Mouse (Mus musculus): ENCODE measurements around the gene Tmed1. TPM values are rescaled to one million over a fixed set of nuclear protein-coding genes. Genes with fewer than 3 reads are reported as not detected.
"Not testable (repeated sequence)": the region's sequence is repeated elsewhere in the genome, so short reads cannot be mapped to it uniquely, and the experiment has no call there.

Tmed1 gene
- polyA plus RNA-seq, 1 experiment from 2014 or later, result 40.7 TPM

GRCm38 (mm10) chr9:21545916-21546788 is 36.1 kb upstream of the Tmed1 start:
- no peaks in the 10 kb centered on the region for H3K9me3 ChIP-seq (ENCODE audit: control insufficient read depth, low read length)
- no peaks in the 10 kb centered on the region for H3K36me3 ChIP-seq (ENCODE audit: control insufficient read depth, insufficient read depth, low read length)
- H3K4me2 ChIP-seq (replicated peaks; ENCODE audit: low read depth), result peak overlapping the region; percentile 57
- peak overlapping the region; percentile 90 for H3K27ac ChIP-seq (replicated peaks)
- H3K4me3 ChIP-seq (ENCODE audit: low read depth, low read length), result peak overlapping the region; percentile 57
- DNase-seq (ENCODE audit: low spot score) (peak; percentile 100), ATAC-seq (ENCODE audit: low FRiP score, low TSS enrichment) (peak; percentile 94)
- WGBS, result under 1% methylated on average over 62 of the region's 67 CpGs
- H3K4me1 ChIP-seq (replicated peaks; ENCODE audit: control insufficient read depth, insufficient read depth), result peaks cover 3% of the 10 kb centered on the region; the same call in 1 of the 2 replicates
- H3K9ac ChIP-seq (ENCODE audit: low read length), result peak overlapping the region; percentile 95
- peak; percentile 71 for TF ChIP-seq CTCF (IDR thresholded peaks at IDR 0.05; ENCODE audit: low read depth)
- TF ChIP-seq EP300 (optimal IDR thresholded peaks at IDR 0.05), result no peak
- H3K27me3 ChIP-seq (ENCODE audit: control insufficient read depth, insufficient read depth, low read length), result no peaks in the 10 kb centered on the region

DNA sequence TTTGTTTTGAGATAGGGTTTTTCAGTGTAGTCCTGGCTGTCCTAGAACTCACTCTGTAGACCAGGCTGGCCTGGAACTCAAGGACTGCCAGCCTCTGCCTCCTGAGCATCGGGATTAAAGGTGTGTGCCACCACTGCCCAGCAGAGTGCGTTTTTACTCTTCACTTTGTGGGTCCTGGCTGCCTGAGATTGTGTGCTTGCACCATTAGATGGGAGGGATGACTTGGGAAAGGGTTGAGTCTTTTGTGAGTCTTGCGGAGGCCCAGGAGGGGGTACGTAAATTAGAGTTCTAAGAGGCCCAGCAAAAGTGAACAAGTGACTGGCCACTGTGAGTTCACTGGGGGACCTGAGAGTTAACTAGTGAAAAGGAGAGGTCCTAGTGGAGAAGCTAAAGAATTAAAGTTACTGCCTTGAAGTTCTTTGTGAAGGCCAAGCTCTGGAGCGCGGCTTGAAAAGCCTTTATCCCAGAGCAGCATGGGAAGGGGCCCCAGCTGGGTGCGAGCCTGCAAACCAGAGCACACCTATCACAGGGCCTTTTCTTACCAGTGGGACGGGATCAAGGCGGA is 35.4 kb upstream of the Tmed1 start:
- TF ChIP-seq EP300 (optimal IDR thresholded peaks at IDR 0.05) (no peak), CTCF (IDR thresholded peaks at IDR 0.05; ENCODE audit: low read depth) (peak; percentile 21; the same call in 1 of the 2 replicates)
- H3K4me1 ChIP-seq (replicated peaks; ENCODE audit: control insufficient read depth, insufficient read depth), result peaks cover 3% of the 10 kb centered on the region; the same call in 1 of the 2 replicates
- H3K9ac ChIP-seq (ENCODE audit: low read length), result peak overlapping the region; percentile 61
- no peaks in the 10 kb centered on the region for H3K36me3 ChIP-seq (ENCODE audit: control insufficient read depth, insufficient read depth, low read length)
- ATAC-seq (ENCODE audit: low FRiP score, low TSS enrichment) (peak; percentile 82), DNase-seq (ENCODE audit: low spot score) (no peak)
- H3K4me2 ChIP-seq (replicated peaks; ENCODE audit: low read depth), result peak overlapping the region; percentile 57
- H3K4me3 ChIP-seq (ENCODE audit: low read depth, low read length), result peak overlapping the region; percentile 57
- H3K27me3 ChIP-seq (ENCODE audit: control insufficient read depth, insufficient read depth, low read length), result no peaks in the 10 kb centered on the region
- peak overlapping the region; percentile 90 for H3K27ac ChIP-seq (replicated peaks)
- H3K9me3 ChIP-seq (ENCODE audit: control insufficient read depth, low read length), result no peaks in the 10 kb centered on the region
- WGBS, result 3% methylated on average over 9 of the region's 9 CpGs

- H3K4me3 ChIP-seq (ENCODE audit: low read depth, low read length); H3K9ac ChIP-seq (ENCODE audit: low read length); H3K4me1 ChIP-seq (replicated peaks; ENCODE audit: control insufficient read depth, insufficient read depth); H3K27me3 ChIP-seq (ENCODE audit: control insufficient read depth, insufficient read depth, low read length); DNase-seq (ENCODE audit: low spot score); ATAC-seq (ENCODE audit: low FRiP score, low TSS enrichment); H3K36me3 ChIP-seq (ENCODE audit: control insufficient read depth, insufficient read depth, low read length); H3K27ac ChIP-seq (replicated peaks); H3K9me3 ChIP-seq (ENCODE audit: control insufficient read depth, low read length); H3K4me2 ChIP-seq (replicated peaks; ENCODE audit: low read depth): not testable (repeated sequence)
- 85% methylated on average over 2 of the region's 2 CpGs for WGBS
Observed at GRCm38 (mm10) chr9:21542001-21542400, 31.9 kb upstream of the Tmed1 start.

- Histone ChIP-seq H3K36me3 (ENCODE audit: control insufficient read depth, insufficient read depth, low read length) (no peaks in the 10 kb centered on the region), H3K4me1 (replicated peaks; ENCODE audit: control insufficient read depth, insufficient read depth) (no peaks in the 10 kb centered on the region), H3K4me3 (ENCODE audit: low read depth, low read length) (no peak overlapping the region), H3K9me3 (ENCODE audit: control insufficient read depth, low read length) (no peaks in the 10 kb centered on the region), H3K27ac (replicated peaks) (no peak overlapping the region), H3K9ac (ENCODE audit: low read length) (no peak overlapping the region), H3K4me2 (replicated peaks; ENCODE audit: low read depth) (no peak overlapping the region), H3K27me3 (ENCODE audit: control insufficient read depth, insufficient read depth, low read length) (no peaks in the 10 kb centered on the region)
- ATAC-seq (ENCODE audit: low FRiP score, low TSS enrichment), result no peak
- TF ChIP-seq EP300 (optimal IDR thresholded peaks at IDR 0.05), result no peak
- no peak for TF ChIP-seq CTCF (IDR thresholded peaks at IDR 0.05; ENCODE audit: low read depth)
- no peak for DNase-seq (ENCODE audit: low spot score)
- WGBS, result 63% methylated on average over 7 of the region's 7 CpGs
Observed at GRCm38 (mm10) chr9:21539981-21540753, 30.1 kb upstream of the Tmed1 start.

DNA sequence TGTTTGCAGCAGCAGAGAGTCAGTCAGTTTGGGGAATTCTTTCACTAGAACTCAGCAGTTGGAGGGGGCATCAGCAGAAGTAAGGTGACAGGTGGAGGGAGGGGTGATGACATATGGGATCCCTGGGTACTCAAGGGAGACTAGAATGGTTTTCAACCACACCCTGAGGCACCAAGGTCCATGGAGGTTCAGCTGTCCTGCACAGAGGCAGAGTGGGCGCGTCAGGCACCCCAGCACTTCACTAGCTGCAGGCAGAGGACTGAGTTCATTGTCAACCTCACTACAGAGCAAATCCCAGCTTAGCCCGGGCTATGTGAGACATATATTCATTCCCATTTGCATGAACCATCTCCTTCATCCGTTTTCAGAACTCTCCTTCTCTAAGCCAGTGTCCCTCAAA is 27.0 kb upstream of the Tmed1 start:
- no peaks in the 10 kb centered on the region for H3K4me1 ChIP-seq (replicated peaks; ENCODE audit: control insufficient read depth, insufficient read depth)
- TF ChIP-seq CTCF (IDR thresholded peaks at IDR 0.05; ENCODE audit: low read depth) (no peak), EP300 (optimal IDR thresholded peaks at IDR 0.05) (no peak)
- no peaks in the 10 kb centered on the region for H3K27me3 ChIP-seq (ENCODE audit: control insufficient read depth, insufficient read depth, low read length)
- ATAC-seq (ENCODE audit: low FRiP score, low TSS enrichment) (no peak), DNase-seq (ENCODE audit: low spot score) (no peak)
- H3K4me2 ChIP-seq (replicated peaks; ENCODE audit: low read depth), result no peak overlapping the region
- 71% methylated on average over 4 of the region's 4 CpGs for WGBS
- no peak overlapping the region for H3K4me3 ChIP-seq (ENCODE audit: low read depth, low read length)
- no peaks in the 10 kb centered on the region for H3K9me3 ChIP-seq (ENCODE audit: control insufficient read depth, low read length)
- no peak overlapping the region for H3K27ac ChIP-seq (replicated peaks)
- no peaks in the 10 kb centered on the region for H3K36me3 ChIP-seq (ENCODE audit: control insufficient read depth, insufficient read depth, low read length)
- no peak overlapping the region for H3K9ac ChIP-seq (ENCODE audit: low read length)
